Mouse (Mus musculus): ENCODE data around the gene Map3k5. TPM values are rescaled to one million over a fixed set of nuclear protein-coding genes. Genes with fewer than 3 reads are reported as not detected.

Map3k5 gene
- total and polyA plus RNA-seq, 3 experiments, result 0.35 to 0.97 TPM; not detected in 1

DNA sequence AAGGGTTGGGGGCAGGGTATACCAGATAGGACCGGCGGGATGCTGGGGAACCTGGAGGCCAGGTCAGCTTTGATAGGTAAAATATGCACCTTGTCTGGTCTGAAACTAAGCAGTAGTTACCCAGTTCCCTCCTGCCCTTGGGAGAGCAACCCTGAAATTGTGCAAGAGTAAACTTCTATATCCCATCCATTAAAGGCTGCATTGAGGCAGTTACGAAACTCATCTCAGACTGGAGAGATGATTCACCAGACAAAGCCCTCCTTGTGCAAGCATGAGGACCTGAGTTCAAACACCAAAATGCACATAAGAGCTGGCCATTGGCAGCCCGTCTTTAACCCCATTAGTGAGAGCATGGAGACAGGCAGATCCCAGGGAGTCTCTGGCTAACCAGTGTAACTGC is 233.2 kb downstream of the Map3k5 start:
- no peaks in the 10 kb centered on the region for H3K9me3 ChIP-seq (replicated peaks; ENCODE audit: insufficient read depth, low read length)
- DNase-seq (ENCODE audit: low read depth, low spot score), result no peak
- H3K27ac ChIP-seq (ENCODE audit: control insufficient read depth, low read depth, low read length), result no peak overlapping the region
- H3K27me3 ChIP-seq (ENCODE audit: control insufficient read depth in 1 of 2, insufficient read depth in 2 of 2, low read length in 2 of 2), result no peaks in the 10 kb centered on the region
- no peak overlapping the region for H3K4me3 ChIP-seq (ENCODE audit: control insufficient read depth in 1 of 2, insufficient read depth in 1 of 2, low read depth in 2 of 2, low read length in 2 of 2)
- H3K4me1 ChIP-seq (ENCODE audit: control insufficient read depth in 1 of 2, insufficient read depth in 2 of 2, low read length in 2 of 2), result no peaks in the 10 kb centered on the region
- H3K9ac ChIP-seq (ENCODE audit: control insufficient read depth, low read depth, low read length, poor library complexity, severe bottlenecking), result no peak overlapping the region
- TF ChIP-seq SIN3A (IDR thresholded peaks at IDR 0.05; ENCODE audit: low read length), result no peak
- TF ChIP-seq ELF1 (IDR thresholded peaks at IDR 0.05; ENCODE audit: low read depth, low read length), result no peak
- TF ChIP-seq MAX (IDR thresholded peaks at IDR 0.05; ENCODE audit: low read length), result no peak
- no peak for TF ChIP-seq MAFK (IDR thresholded peaks at IDR 0.05; ENCODE audit: borderline replicate concordance, low read depth, low read length)
- no peak for TF ChIP-seq RCOR1 (IDR thresholded peaks at IDR 0.05; ENCODE audit: low read depth, low read length)
- TF ChIP-seq GATA1 (IDR thresholded peaks at IDR 0.05; ENCODE audit: low read depth, low read length), result no peak
- no peak for TF ChIP-seq TBP (IDR thresholded peaks at IDR 0.05; ENCODE audit: low read depth, low read length)
- no peak for TF ChIP-seq GABPA (IDR thresholded peaks at IDR 0.05; ENCODE audit: low read depth, low read length)
- TF ChIP-seq EP300 (IDR thresholded peaks at IDR 0.05; ENCODE audit: low read depth in 1 of 2, low read length in 2 of 2), result no peak
- no peak for TF ChIP-seq ZNF384 (IDR thresholded peaks at IDR 0.05; ENCODE audit: low read depth, low read length)
- TF ChIP-seq CTCF (IDR thresholded peaks at IDR 0.05 in 2 of 3, conservative IDR thresholded peaks at IDR 0.05 in 1 of 3; ENCODE audit: control insufficient read depth in 1 of 3, insufficient read depth in 1 of 3, low read depth in 2 of 3, low read length in 3 of 3, poor library complexity in 1 of 3, severe bottlenecking in 1 of 3), result no peak
- TF ChIP-seq USF1 (IDR thresholded peaks at IDR 0.05; ENCODE audit: low read depth, low read length), result no peak
- no peak for TF ChIP-seq SMC3 (IDR thresholded peaks at IDR 0.05; ENCODE audit: low read depth, low read length)
- TF ChIP-seq E2F4 (IDR thresholded peaks at IDR 0.05; ENCODE audit: borderline replicate concordance, low read depth, low read length), result no peak
- no peak for TF ChIP-seq ZMIZ1 (IDR thresholded peaks at IDR 0.05; ENCODE audit: low read depth, low read length)
- no peak for TF ChIP-seq KAT2A (conservative IDR thresholded peaks at IDR 0.05; ENCODE audit: low read depth, low read length)
- no peak for TF ChIP-seq BHLHE40 (IDR thresholded peaks at IDR 0.05; ENCODE audit: borderline replicate concordance, low read depth, low read length)
- H3K36me3 ChIP-seq (ENCODE audit: control insufficient read depth in 1 of 2, insufficient read depth in 2 of 2, low read length in 2 of 2), result no peaks in the 10 kb centered on the region
- H3K79me2 ChIP-seq (ENCODE audit: control insufficient read depth, insufficient read depth, low read length, poor library complexity), result no peaks in the 10 kb centered on the region

DNA sequence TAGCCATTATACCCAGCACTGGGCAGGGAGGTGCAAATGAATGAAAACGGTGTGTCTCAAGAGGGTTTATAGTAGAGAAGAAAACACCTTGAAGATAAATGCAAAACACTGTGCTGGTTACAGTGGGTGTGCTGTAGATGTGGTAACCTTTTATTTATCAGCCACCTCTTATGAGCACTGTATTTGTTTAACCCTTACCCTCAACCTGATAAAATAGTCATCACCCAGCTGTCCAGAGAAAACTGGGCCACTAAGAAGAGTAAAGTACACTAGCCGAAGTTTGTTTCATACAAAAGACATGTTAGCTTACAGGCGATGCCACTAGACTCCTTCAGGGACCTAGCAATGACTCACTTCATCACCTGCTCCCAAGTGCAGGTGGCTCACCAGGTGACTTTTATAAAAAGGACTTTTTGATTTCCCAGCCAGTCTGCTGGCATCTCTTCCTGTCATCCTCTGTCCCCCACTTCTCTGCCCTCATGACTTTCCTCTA is 235.0 kb downstream of the Map3k5 start:
- no peak for DNase-seq (ENCODE audit: low read depth, low spot score)
- no peaks in the 10 kb centered on the region for H3K4me1 ChIP-seq (ENCODE audit: control insufficient read depth in 1 of 2, insufficient read depth in 2 of 2, low read length in 2 of 2)
- H3K9me3 ChIP-seq (replicated peaks; ENCODE audit: insufficient read depth, low read length), result no peaks in the 10 kb centered on the region
- no peaks in the 10 kb centered on the region for H3K36me3 ChIP-seq (ENCODE audit: control insufficient read depth in 1 of 2, insufficient read depth in 2 of 2, low read length in 2 of 2)
- no peak overlapping the region for H3K9ac ChIP-seq (ENCODE audit: control insufficient read depth, low read depth, low read length, poor library complexity, severe bottlenecking)
- no peak overlapping the region for H3K4me3 ChIP-seq (ENCODE audit: control insufficient read depth in 1 of 2, insufficient read depth in 1 of 2, low read depth in 2 of 2, low read length in 2 of 2)
- TF ChIP-seq GABPA (IDR thresholded peaks at IDR 0.05; ENCODE audit: low read depth, low read length), result no peak
- TF ChIP-seq POLR2A (IDR thresholded peaks at IDR 0.05; ENCODE audit: control insufficient read depth in 1 of 2, insufficient read depth in 1 of 2, low read depth in 1 of 2, low read length in 2 of 2, poor library complexity in 1 of 2), result no peak
- TF ChIP-seq USF1 (IDR thresholded peaks at IDR 0.05; ENCODE audit: low read depth, low read length), result no peak
- TF ChIP-seq JUND (IDR thresholded peaks at IDR 0.05; ENCODE audit: low read depth, low read length), result no peak
- no peak for TF ChIP-seq HCFC1 (IDR thresholded peaks at IDR 0.05; ENCODE audit: low read depth, low read length)
- no peak for TF ChIP-seq ZC3H11A (IDR thresholded peaks at IDR 0.05; ENCODE audit: low read depth, low read length)
- no peak for TF ChIP-seq SMC3 (IDR thresholded peaks at IDR 0.05; ENCODE audit: low read depth, low read length)
- TF ChIP-seq RCOR1 (IDR thresholded peaks at IDR 0.05; ENCODE audit: low read depth, low read length), result no peak
- no peak for TF ChIP-seq GATA1 (IDR thresholded peaks at IDR 0.05; ENCODE audit: low read depth, low read length)
- no peak for TF ChIP-seq CTCF (IDR thresholded peaks at IDR 0.05 in 2 of 3, conservative IDR thresholded peaks at IDR 0.05 in 1 of 3; ENCODE audit: control insufficient read depth in 1 of 3, insufficient read depth in 1 of 3, low read depth in 2 of 3, low read length in 3 of 3, poor library complexity in 1 of 3, severe bottlenecking in 1 of 3)
- no peak for TF ChIP-seq MAFK (IDR thresholded peaks at IDR 0.05; ENCODE audit: borderline replicate concordance, low read depth, low read length)
- TF ChIP-seq ZNF384 (IDR thresholded peaks at IDR 0.05; ENCODE audit: low read depth, low read length), result no peak
- no peak overlapping the region for H3K27ac ChIP-seq (ENCODE audit: control insufficient read depth, low read depth, low read length)
- no peaks in the 10 kb centered on the region for H3K27me3 ChIP-seq (ENCODE audit: control insufficient read depth in 1 of 2, insufficient read depth in 2 of 2, low read length in 2 of 2)
- no peaks in the 10 kb centered on the region for H3K79me2 ChIP-seq (ENCODE audit: control insufficient read depth, insufficient read depth, low read length, poor library complexity)
